Mouse (Mus musculus) stomach, postnatal 0 days (tissue): Measurements from ENCODE around the gene Cttnbp2. TPM values are rescaled to one million over a fixed set of nuclear protein-coding genes. Genes with fewer than 3 reads are reported as not detected.

Experiments used
- ATAC-seq: fragments of 200-750 bp; cut with Nextera tagmentation; 2 replicates; pipeline ENCODE4 v1.8.0; 2017; ENCODE audit not compliant: low FRiP score, low TSS enrichment
- DNase-seq: peaks from one replicate; pipeline ENCODE4 v3.0.0-alpha.2; 2016; ENCODE audit warnings: low spot score
- H3K27ac ChIP-seq: fragments of 300-500 bp; sonication (generic); replicated peaks from 2 replicates; pipeline ENCODE4 v1.5.1; 2014; ENCODE audit warnings: mild to moderate bottlenecking, control low read depth
- H3K27me3 ChIP-seq: fragments of 300-500 bp; sonication (generic); 2 replicates; pipeline ENCODE4 v1.6.1; 2014; ENCODE audit warnings: low read length; ENCODE audit not compliant: control insufficient read depth, insufficient read depth
- H3K36me3 ChIP-seq: fragments of 300-500 bp; sonication (generic); 2 replicates; pipeline ENCODE4 v1.6.1; 2014; ENCODE audit warnings: low read length, mixed read lengths; ENCODE audit not compliant: control insufficient read depth, insufficient read depth
- H3K4me1 ChIP-seq: fragments of 300-500 bp; sonication (generic); replicated peaks from 2 replicates; pipeline ENCODE4 v1.6.1; 2014; ENCODE audit warnings: antibody characterized with exemption; ENCODE audit not compliant: control insufficient read depth, insufficient read depth
- H3K4me2 ChIP-seq: fragments of 300-500 bp; sonication (generic); replicated peaks from 2 replicates; pipeline ENCODE4 v1.6.1; 2014; ENCODE audit warnings: low read depth, mild to moderate bottlenecking, control low read depth, moderate library complexity
- H3K4me3 ChIP-seq: fragments of 300-500 bp; sonication (generic); 2 replicates; pipeline ENCODE4 v1.5.1; 2014; ENCODE audit warnings: low read depth, low read length, control low read depth
- H3K9ac ChIP-seq: fragments of 300-500 bp; sonication (generic); 2 replicates; pipeline ENCODE4 v1.6.1; 2014; ENCODE audit warnings: mild to moderate bottlenecking, low read length, control low read depth, mixed read lengths
- H3K9me3 ChIP-seq: fragments of 300-500 bp; sonication (generic); 2 replicates; pipeline ENCODE4 v1.6.1; 2016; ENCODE audit warnings: low read length; ENCODE audit not compliant: control insufficient read depth
- CTCF ChIP-seq: IDR thresholded peaks from 2 replicates; pipeline ENCODE4 v1.5.1; 2016; ENCODE audit warnings: antibody characterized with exemption, low read depth, mild to moderate bottlenecking, moderate library complexity
- EP300 ChIP-seq: optimal IDR thresholded peaks from 2 replicates; pipeline ENCODE3; 2016; ENCODE audit warnings: antibody characterized with exemption
- WGBS: fragments of 180-500 bp; shearing (Covaris S2); extraction: QIAGEN DNeasy Blood & Tissue Kit; methylation state at CpG from one replicate; pipeline ENCODE4 v1.1.7; 2014; 5-methylcytosine and 5-hydroxymethylcytosine counted together
- polyA plus RNA-seq: library from polyadenylated mRNA; unstranded; fragments of >200 nt; fragmentation: Nextera tagmentation; extraction: Ambion mirVana; gene quantifications from 2 replicates; pipeline ENCODE4 v1.2.1, GENCODE M21; 2015

Gene Cttnbp2
- polyA plus RNA-seq, 1 experiment from 2014 or later, result 4.4 TPM

DNA sequence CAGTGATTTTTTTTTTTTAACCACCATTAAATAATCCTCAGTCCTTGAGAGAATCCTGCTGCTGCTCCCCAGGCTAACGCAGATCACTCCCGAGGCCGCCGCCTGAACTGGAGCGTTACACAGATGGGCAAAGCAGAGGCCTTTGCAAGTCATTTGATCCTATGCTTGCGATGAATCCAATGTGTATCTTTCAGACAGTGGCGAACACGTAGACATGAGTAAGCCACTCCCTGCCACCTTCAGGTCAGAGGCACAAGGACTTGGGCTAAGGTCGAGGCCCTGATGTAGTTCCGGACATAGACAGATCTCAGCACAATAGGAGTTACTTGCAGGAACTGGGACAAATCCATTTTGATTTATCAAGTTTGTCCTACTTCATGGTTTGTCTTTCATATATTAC, 49.0 kb downstream of the Cttnbp2 start:
- no peaks in the 10 kb centered on the region for H3K9me3 ChIP-seq
- H3K9ac ChIP-seq, result no peak overlapping the region
- no peak overlapping the region for H3K4me3 ChIP-seq
- H3K27ac ChIP-seq, result no peak overlapping the region
- no peak for ATAC-seq
- no peaks in the 10 kb centered on the region for H3K27me3 ChIP-seq
- WGBS, result 61% methylated on average over 10 of the region's 10 CpGs
- H3K4me2 ChIP-seq, result no peak overlapping the region
- no peaks in the 10 kb centered on the region for H3K36me3 ChIP-seq
- H3K4me1 ChIP-seq, result no peaks in the 10 kb centered on the region
- TF ChIP-seq CTCF (no peak), EP300 (no peak)
- no peak for DNase-seq

GRCm38 (mm10) chr6:18459657-18460056, 55.0 kb downstream of the Cttnbp2 start:
- no peak for DNase-seq
- H3K36me3 ChIP-seq, result no peaks in the 10 kb centered on the region
- H3K27ac ChIP-seq, result no peak overlapping the region
- H3K4me3 ChIP-seq, result no peak overlapping the region
- H3K4me2 ChIP-seq, result no peak overlapping the region
- no peaks in the 10 kb centered on the region for H3K9me3 ChIP-seq
- no peak for TF ChIP-seq CTCF
- no peak for TF ChIP-seq EP300
- H3K4me1 ChIP-seq, result no peaks in the 10 kb centered on the region
- H3K9ac ChIP-seq, result no peak overlapping the region
- ATAC-seq, result no peak
- no peaks in the 10 kb centered on the region for H3K27me3 ChIP-seq
- WGBS, result 83% methylated on average over 1 of the region's 1 CpGs

DNA sequence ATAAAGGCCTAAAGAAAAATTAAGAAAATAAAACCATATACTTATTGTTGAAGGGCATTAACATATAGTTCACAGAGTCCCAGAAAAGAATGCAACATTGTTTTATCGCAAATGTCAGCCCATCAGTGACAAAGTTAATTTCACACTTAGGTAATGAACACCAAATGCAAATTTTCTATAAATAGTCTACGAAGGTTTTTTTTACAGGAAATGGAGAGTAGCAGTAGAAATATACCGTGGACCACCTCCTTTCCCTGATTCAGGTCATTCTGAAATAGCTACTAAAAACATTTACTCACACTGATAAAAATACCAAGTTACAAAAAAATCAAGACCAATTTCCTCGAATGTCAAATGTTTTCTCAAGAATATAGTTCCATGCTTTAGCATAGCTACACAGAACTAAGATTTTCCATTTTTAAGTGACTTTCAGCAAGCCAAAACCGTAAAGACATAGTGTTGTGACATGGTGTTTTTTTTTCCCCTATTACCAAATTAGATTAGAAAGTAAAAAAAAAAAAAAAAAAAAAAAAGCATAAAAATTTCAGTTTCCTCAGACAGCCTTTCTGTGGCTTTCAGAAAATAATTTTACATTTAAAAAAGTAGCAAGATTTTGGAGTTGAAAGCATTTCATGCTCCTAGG, 64.0 kb downstream of the Cttnbp2 start:
- WGBS, result 74% methylated on average over 5 of the region's 5 CpGs
- no peak overlapping the region for H3K9ac ChIP-seq
- no peak overlapping the region for H3K27ac ChIP-seq
- ATAC-seq (no peak), DNase-seq (no peak)
- no peaks in the 10 kb centered on the region for H3K27me3 ChIP-seq
- H3K36me3 ChIP-seq, result no peaks in the 10 kb centered on the region
- H3K4me2 ChIP-seq, result no peak overlapping the region
- H3K4me3 ChIP-seq, result no peak overlapping the region
- TF ChIP-seq CTCF (no peak), EP300 (no peak)
- no peaks in the 10 kb centered on the region for H3K4me1 ChIP-seq
- H3K9me3 ChIP-seq, result no peaks in the 10 kb centered on the region

DNA sequence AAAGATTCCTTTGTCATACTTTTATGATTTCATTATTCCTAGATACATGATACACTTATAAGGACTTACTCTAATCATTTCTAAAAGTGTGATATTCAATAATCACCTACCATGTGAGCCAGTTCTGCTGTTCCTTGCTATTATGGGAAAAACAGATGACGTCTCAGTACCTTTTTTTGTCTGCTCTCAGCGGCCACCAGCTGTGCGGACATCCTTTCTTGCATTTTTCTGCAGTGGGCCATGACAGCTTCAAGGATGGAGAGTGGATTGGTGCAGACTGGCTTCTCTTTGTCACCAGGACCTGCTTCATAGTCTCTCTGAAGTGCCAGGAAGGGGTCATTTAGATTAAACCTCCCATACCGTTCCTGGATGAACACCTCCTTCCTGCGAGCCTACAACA, 66.6 kb downstream of the Cttnbp2 start:
- TF ChIP-seq CTCF, result no peak
- no peak for TF ChIP-seq EP300

DNA sequence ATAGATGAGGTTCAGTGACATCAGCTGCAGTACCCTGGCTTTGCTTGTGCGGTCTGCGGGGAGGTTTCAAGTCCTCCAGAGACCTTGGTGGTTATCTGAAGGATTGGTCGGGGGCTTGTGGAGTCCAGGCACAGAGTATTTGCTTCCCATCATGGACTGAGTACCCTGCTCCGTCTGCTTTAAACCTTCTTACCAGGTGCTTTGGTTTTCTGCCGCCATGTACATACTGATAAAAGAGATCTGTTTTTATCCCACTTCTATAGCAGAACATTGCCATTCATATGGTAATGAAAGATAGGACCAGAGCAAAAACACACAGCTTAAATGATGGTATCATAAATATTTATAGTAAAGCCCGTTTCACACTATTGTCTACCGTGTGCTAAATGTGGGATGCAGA, 67.7 kb downstream of the Cttnbp2 start:
- no peaks in the 10 kb centered on the region for H3K36me3 ChIP-seq
- no peaks in the 10 kb centered on the region for H3K27me3 ChIP-seq
- ATAC-seq (no peak), DNase-seq (no peak)
- no peaks in the 10 kb centered on the region for H3K9me3 ChIP-seq
- 73% methylated on average over 7 of the region's 7 CpGs for WGBS
- H3K4me2 ChIP-seq, result no peak overlapping the region
- no peaks in the 10 kb centered on the region for H3K4me1 ChIP-seq
- H3K9ac ChIP-seq, result no peak overlapping the region
- no peak overlapping the region for H3K4me3 ChIP-seq
- TF ChIP-seq CTCF (no peak), EP300 (no peak)
- no peak overlapping the region for H3K27ac ChIP-seq

More for the DNA sequence above, 66.6 kb downstream of the Cttnbp2 start:
- Histone ChIP-seq H3K4me2 (no peak overlapping the region), H3K9ac (no peak overlapping the region), H3K4me1 (no peaks in the 10 kb centered on the region), H3K27ac (no peak overlapping the region), H3K4me3 (no peak overlapping the region), H3K36me3 (no peaks in the 10 kb centered on the region), H3K27me3 (no peaks in the 10 kb centered on the region), H3K9me3 (no peaks in the 10 kb centered on the region)
- 81% methylated on average over 5 of the region's 5 CpGs for WGBS
- ATAC-seq (no peak), DNase-seq (no peak)

DNA sequence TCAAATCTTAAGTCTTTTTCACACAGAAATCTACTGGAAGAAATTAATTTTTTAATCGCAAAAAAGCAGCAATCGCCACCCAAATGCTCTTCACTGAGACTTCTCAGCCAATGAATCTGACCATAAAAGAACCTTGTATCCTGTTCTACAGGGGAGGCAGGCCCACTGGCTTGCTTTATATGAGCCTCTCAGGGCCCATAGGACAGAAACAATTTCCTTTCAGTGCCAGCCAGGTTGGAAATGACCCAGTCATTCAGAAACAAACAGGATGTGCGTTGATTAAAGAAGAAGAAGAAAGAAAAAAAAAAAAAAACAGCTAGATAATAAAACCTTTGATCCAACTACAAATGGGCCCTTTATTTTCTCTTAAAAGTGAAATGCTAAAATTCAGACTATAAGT, 68.3 kb downstream of the Cttnbp2 start:
- H3K36me3 ChIP-seq, result no peaks in the 10 kb centered on the region
- no peaks in the 10 kb centered on the region for H3K9me3 ChIP-seq
- H3K27me3 ChIP-seq, result no peaks in the 10 kb centered on the region
- H3K9ac ChIP-seq, result no peak overlapping the region
- 80% methylated on average over 3 of the region's 3 CpGs for WGBS
- no peak overlapping the region for H3K27ac ChIP-seq
- ATAC-seq (no peak), DNase-seq (no peak)
- H3K4me1 ChIP-seq, result no peaks in the 10 kb centered on the region
- no peak overlapping the region for H3K4me2 ChIP-seq
- no peak for TF ChIP-seq CTCF
- H3K4me3 ChIP-seq, result no peak overlapping the region
